Mouse (Mus musculus): ENCODE data around the gene Olfr591.
"Not testable (repeated sequence)": the region's sequence is repeated elsewhere in the genome, so short reads cannot be mapped to it uniquely, and the experiment has no call there.

Gene Olfr591

GRCm38 (mm10) chr7:103178240-103178639 is at the start of gene Olfr591:
Gene Olfr591, minus strand, starts transcription at chr7:103178340.
- no peak for DNase-seq (ENCODE audit: low read depth, low spot score)

DNA sequence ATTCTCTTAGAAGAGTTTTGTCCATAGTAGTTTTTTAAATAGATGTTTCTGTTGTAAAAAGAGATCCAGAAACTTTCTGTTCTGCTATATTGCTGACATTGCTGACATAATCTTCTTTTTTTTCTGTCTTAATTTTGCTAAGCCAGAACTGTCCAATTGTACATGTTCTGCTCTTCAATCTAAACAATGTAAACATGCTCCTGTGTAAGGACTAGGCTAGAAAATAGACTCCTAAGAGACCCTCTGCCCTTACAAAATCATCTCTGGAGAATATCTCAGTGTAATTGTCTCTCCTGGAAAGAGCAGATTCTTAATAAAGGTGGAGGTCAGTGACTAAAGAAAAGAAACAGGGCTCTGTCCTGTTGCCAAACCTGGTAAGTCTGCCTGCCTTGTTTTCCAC is 38.6 kb upstream of the Olfr591 start, which contains the start of gene Olfr594:
Olfr594 (plus strand) TSS at position 301 of the 400 bp plus-strand sequence.
- no peak for DNase-seq (ENCODE audit: low read depth, low spot score)

DNA sequence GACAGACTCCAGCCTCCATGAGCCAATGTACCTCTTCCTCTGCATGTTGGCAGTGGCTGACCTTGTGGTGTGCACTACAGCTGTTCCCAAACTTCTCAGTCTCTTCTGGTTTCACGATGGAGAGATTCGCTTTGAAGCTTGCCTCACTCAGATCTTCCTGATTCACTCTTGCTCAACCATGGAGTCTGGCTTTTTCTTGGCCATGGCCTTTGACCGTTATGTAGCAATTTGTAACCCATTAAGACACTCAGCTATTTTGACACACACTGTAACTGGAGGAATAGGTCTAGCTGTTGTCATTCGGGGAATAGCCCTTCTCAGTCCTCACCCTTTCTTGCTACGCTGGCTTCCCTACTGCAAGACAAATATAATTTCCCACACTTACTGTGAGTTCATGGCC is 33.9 kb upstream of the Olfr591 start:
- DNase-seq (ENCODE audit: low read depth, low spot score): not testable (repeated sequence)

DNA sequence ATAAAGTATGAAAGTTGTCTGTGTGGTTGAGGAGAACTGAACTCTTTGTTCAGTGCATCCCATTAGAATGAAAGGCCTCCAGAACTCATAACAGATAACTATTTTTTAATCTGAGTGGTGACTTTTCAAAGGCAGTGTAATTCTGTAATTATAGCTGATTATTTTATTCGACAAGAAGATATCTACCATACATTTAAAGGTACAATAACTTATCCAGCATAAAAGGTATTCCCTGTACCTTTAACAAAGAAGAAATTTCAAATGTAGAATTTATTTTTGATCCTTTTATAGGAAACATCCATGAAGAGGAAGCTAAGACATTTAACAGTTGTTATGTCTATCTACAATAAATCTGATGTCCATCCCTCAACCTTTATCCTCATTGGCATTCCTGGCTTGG is 33.4 kb upstream of the Olfr591 start, which contains the start of gene Olfr593:
Olfr593 (plus strand) TSS at position 301 of the 400 bp plus-strand sequence.
- no peak for DNase-seq (ENCODE audit: low read depth, low spot score)

DNA sequence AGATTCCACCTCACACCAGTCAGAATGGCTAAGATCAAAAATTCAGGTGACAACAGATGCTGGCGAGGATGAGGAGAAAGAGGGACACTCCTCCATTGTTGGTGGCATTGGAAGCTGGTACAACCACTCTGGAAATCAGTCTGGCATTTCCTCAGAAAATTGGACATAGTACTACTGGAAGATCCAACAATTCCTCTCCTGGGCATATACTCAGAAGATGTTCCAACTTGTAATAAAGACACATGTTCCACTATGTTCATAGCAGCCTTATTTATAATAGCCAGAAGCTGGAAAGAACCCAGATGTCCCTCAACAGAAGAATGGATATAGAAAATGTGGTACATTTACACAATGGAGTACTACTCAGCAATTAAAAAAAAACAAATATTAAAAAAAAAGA is 6.4 kb upstream of the Olfr591 start, which contains the start of gene Olfr592:
Olfr592 (plus strand) TSS at position 301 of the 400 bp plus-strand sequence.
- not testable (repeated sequence) for DNase-seq (ENCODE audit: low read depth, low spot score)

- DNase-seq (ENCODE audit: low read depth, low spot score): no peak
These were observed 8.4 kb downstream of the Olfr591 start for GRCm38 (mm10) chr7:103169697-103170096.

- DNase-seq (ENCODE audit: low read depth, low spot score): no peak
These were observed 21.9 kb downstream of the Olfr591 start, which contains the start of gene Olfr589 for GRCm38 (mm10) chr7:103156256-103156655. Gene Olfr589, minus strand, starts transcription at chr7:103156356.

DNA sequence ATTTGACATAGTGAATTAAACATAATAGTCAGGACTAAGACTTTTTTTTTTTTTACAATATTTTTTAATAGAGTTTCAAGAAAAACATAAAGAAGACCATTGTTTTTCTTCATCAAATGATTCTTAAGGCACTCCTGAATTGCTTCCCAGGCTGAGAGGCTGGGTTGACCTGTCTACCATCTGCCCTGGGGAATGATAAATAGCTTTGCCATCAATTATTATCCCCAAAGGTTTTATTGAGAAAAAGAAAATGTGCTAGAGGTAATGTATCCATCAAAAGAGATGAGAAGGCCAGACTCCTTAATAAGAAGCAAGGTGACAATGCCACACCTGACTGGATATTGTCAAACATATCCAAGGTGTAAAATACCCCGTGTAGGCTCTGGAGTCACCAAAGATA is 37.6 kb downstream of the Olfr591 start, which contains the start of gene Olfr588-ps1:
Olfr588-ps1 (plus strand) TSS at position 301 of the 400 bp plus-strand sequence.
- DNase-seq (ENCODE audit: low read depth, low spot score): no peak

DNA sequence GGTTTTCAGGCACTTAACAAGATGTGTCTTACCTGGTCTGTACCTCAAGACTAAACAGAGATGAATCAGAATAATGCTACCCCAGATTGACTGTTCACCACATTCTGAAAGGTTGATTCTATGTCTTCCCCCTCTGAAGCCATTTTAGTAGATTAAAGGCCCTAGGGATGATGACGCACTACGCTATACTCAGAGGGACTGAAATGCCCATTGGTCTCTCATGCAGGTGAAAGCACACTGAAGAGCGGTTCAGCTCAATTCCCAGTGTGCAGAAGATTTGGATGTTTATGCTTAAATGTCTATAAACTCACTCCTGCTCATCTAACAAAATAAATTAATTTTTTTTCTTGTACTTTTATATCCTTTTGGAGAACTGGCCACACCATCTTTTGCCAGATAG is 52.6 kb downstream of the Olfr591 start, which contains the start of gene Olfr586:
Olfr586 (minus strand) TSS at position 101 of the 400 bp plus-strand sequence.
- DNase-seq (ENCODE audit: low read depth, low spot score): no peak

- no peak for DNase-seq (ENCODE audit: low read depth, low spot score)
These were observed 58.7 kb downstream of the Olfr591 start for GRCm38 (mm10) chr7:103119406-103119805.

Data from retina, postnatal 7 days (tissue).